Mouse (Mus musculus) naive thymus-derived CD4-positive, alpha-beta T cell, adult 5 months (primary cell): ENCODE results near the gene Usp7. TPM values are rescaled to one million over a fixed set of nuclear protein-coding genes. Genes with fewer than 3 reads are reported as not detected.

ENCODE experiments used
- polyA plus RNA-seq: library from polyadenylated mRNA; unstranded; fragments of 100-300 nt; shearing (Covaris generic); gene quantifications from one replicate; pipeline ENCODE4 v1.2.1, GENCODE M21; 2017

The Usp7 gene
- polyA plus RNA-seq = 182 TPM

DNA sequence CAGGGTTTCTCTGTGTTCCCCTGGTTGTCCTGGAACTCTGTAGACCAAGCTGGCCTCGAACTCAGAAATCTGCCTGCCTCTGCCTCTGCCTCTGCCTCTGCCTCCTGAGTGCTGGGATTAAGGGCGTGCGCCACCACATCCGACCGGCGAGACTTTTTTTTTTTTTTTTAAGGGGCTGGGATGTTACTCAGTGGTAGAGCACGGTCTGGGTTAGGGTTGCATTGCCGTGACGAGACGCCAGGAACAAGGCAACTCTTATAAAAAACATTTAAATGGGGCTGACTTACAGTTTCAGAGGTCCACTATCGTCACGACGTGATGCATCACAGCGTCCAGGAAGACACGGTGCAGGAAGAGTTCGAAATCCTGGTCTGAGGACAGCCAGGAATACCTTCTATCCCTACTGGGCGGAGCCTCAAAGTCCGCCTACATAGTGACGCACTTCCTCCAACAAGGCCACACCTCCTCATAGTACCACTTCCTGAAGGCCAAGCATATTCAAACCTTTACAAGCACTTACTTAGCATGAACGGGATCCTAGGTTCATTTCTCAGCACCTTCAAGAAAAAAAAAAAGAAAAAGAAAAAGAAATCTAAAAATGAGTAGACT, at the start of gene Usp7:
Usp7 (minus strand) TSS at position 360 of the 609 bp plus-strand sequence.

DNA sequence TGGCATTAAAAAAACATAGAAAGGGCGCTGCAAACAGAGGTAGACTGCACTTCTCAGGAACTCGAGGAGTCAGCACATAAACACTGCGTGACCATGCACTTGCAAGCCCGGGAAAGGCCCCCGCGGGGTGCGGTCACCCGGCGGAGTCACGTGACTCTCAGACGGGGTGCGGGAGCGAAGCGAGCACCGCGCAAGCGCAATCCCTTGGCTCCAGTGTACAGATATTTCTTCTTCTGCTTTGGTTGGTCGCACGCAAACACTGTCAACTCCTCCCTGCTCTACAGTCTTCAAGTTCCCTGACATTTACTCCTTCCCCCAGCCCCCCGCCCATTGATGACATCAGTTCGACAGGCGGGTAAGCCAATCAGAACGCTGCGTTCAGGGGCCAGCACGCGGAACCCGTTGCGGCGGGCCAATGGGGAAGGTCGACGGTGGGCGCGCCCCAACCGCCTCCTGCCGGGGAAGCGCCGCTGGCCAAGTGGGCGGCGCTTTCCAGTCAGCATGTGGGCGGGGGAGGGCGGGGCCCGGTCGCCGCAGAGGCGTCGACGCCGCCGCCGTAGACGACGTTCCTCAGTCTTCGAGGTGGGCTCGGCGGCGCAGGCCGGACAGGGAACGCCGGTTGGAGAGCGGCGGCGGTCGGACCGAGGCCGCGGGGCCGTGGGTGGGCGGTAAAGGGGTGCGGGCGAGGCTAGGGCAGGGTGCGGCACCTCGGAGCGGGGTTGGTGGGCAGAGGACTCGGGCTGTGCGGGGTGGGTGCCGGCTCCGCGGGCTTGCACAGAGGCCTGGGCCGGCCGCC, 37.7 kb upstream of the Usp7 start, which contains the start of gene 1810013L24Rik:
1810013L24Rik (plus strand) TSS at position 537 of the 796 bp plus-strand sequence.

DNA sequence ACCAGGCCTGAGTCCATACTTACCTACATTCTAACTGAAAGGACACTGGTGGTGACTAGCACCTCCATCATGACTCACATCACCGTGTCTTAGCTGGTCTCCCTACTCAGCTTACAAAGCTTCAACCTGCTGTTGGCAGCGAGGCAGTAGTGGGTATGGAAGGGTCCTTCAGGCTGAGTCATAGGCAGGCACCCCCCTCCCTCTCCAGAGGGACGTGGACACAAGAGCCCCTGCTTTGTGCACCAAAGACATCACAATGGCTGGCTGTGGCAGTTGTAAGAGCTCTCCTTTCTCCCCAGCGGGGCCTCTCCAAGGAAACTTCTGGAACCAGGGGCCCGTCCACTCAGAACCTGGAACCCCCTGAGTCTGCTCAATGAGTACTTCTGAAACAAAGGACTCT, 111.6 kb downstream of the Usp7 start, which contains the start of gene Gm5767:
Gm5767 (plus strand) TSS at position 301 of the 400 bp plus-strand sequence.

DNA sequence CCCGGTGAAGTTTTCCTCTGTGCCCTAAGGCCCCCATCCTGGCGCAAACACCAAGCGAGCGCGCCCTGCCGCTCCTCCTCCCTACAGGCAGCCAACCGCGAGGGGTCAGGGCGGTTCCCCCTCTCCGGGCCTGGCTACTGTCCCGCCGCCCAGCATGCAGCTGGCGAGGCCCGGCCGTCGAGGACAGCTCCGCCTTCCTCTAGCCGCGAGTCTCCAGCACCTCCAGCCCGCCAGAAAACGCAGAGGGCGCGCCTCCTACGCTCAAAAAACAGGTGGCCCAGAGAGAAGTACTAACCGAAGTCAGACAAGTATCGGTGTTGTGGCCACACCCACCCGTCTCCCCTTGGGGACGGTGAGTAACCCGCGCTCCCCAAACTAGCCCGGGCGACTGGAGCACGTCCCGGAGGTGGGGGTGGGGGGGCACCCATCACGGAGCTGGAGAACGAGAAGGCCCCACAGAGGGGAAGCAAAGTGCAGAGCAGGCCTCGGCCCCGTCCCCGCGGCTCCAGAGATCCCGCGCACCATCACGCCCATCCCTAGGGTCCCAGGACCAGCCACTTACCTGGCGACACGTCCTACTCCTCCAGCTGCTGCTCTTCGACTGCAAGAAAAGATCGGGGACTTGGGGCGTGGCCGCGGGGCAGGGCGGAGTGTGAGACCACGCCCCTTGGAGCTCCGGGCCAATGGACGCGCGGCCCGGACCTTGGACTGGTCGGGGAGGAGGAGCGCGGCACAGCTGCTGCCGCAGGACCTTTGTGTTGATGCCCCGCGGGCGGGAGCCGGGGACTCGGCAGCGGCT, 120.4 kb downstream of the Usp7 start, which contains the start of gene Carhsp1:
Carhsp1 (minus strand) TSS at position 605 of the 799 bp plus-strand sequence.

Other genes starting within 250 kb of the Usp7 start
- 84.2 TPM for gene Pmm2, start 154.6 kb downstream of the Usp7 start, polyA plus RNA-seq
- 17.2 TPM for gene Tmem186, start 154.6 kb downstream of the Usp7 start, polyA plus RNA-seq
- 14.3 TPM for gene Carhsp1, start 120.2 kb downstream of the Usp7 start, polyA plus RNA-seq
- gene Gm5767, start 111.5 kb downstream of the Usp7 start, polyA plus RNA-seq = not detected
- 71.5 TPM for gene 1810013L24Rik, start 37.8 kb upstream of the Usp7 start, polyA plus RNA-seq